Mouse (Mus musculus) MEL-GATA-1-ER (cell line): ENCODE results near the gene Mettl2.
A peak's percentile ranks its signal among the peaks of the same experiment; 100 is the strongest.

ENCODE experiments used
- DNase-seq: peaks from one replicate; pipeline ENCODE4 v3.0.0-alpha.2; 2012; ENCODE audit warnings: low read depth; ENCODE audit errors: extremely low read depth

The Mettl2 gene

DNA sequence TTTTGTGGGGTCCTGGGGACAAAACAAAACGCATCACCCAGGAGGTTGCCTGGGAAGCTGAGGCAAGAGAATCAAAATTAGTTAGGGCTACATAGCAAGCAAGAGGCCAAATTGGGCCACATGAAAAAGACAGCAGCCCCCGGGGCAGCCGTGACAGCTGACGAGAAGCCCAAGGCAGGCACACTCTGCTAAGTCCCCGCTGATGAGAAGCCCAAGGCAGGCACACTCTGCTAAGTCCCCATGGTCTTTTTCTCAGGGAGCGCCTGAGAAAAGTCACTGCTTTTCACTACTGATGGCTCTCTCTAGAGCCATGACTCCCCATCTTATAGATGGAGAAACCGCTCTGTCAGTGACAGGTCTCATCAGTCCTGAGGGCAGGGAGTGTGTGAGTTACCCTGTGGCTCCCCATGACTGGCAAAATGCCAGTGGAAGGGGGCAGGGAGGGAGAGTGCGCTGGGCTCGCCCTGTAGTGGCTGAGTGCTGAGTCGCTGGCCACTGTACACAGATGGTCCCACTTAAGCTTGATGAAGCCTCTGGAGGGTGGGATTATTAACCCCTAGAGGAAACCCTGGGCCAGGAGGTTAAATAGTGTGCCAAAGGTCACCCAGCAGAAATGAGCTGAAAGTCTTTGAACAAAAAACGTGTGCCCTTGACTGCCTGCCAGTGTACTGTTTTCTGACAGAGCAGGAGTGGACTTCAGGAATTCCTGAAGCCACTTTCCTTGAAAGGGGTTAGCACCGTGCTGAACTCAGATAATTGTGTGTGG lies 27.0 kb downstream of the Mettl2 start:
- DNase-seq = no peak

GRCm38 (mm10) chr11:105155915-105156314 lies 29.7 kb downstream of the Mettl2 start:
- no peak for DNase-seq

DNA sequence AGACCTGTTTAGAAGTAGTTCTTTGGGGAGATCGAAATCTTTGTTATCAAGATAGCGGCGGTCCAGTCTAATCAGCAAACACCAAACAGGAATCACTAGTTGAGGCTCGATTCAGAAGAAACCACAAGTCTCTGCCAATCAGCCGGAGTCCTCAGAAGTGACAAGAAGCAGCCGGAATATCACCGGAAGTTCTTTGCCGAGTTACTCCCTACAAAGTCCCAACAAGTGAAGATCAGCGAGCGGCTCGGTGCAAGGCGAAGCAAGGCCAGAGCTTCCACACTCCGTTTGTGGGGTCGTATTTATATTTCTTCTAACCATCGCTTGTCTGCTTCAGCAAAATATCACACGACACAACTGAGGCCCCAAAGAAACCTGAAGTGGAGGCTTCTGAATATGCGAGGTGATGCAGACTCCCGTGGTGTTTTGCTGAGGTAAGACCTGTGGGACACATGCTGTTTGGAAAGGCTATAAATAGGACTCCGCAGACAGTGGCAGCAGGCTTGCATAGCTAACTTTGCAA lies 30.6 kb downstream of the Mettl2 start:
- DNase-seq = peak; percentile 49

DNA sequence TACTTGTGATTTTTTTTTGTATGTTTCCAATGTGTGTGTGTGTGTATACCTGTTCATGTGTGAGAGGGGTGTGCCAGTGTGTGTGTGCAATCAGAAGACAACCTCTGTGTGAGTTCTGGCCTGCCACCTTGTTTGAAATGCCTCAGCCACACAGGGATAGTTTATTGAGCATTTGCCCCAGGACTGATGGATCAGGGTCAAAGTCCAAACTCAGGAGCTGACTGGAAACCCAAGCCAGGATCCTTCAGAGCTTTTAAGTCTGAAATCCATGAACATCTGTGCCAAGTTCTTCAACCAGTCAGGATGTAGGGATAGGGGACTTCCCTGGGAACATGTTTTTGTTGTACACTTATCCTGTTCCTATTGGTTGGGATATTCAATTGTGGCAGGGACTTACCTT lies 31.8 kb downstream of the Mettl2 start:
- no peak for DNase-seq

GRCm38 (mm10) chr11:105159673-105160360 lies 33.6 kb downstream of the Mettl2 start:
- DNase-seq = no peak

DNA sequence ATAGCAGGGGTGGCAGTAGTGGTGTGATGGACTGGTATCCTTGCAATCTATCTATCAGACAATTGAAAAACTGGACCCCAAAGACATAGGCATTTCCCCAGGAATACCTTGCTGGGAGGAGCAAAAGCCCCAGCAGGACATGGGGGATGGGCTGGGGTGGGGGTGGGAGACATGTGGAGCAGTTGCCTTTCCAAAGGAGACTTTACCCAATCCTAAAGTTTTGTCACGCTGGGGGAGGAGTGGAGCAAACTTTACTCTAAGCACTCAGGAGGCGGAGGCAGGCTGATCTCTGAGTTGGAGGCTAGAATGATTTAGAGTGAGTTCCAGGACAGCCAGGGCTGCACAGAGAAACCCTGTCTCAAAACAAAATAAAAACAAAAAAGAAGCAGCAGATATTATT lies 35.2 kb downstream of the Mettl2 start:
- DNase-seq = no peak

DNA sequence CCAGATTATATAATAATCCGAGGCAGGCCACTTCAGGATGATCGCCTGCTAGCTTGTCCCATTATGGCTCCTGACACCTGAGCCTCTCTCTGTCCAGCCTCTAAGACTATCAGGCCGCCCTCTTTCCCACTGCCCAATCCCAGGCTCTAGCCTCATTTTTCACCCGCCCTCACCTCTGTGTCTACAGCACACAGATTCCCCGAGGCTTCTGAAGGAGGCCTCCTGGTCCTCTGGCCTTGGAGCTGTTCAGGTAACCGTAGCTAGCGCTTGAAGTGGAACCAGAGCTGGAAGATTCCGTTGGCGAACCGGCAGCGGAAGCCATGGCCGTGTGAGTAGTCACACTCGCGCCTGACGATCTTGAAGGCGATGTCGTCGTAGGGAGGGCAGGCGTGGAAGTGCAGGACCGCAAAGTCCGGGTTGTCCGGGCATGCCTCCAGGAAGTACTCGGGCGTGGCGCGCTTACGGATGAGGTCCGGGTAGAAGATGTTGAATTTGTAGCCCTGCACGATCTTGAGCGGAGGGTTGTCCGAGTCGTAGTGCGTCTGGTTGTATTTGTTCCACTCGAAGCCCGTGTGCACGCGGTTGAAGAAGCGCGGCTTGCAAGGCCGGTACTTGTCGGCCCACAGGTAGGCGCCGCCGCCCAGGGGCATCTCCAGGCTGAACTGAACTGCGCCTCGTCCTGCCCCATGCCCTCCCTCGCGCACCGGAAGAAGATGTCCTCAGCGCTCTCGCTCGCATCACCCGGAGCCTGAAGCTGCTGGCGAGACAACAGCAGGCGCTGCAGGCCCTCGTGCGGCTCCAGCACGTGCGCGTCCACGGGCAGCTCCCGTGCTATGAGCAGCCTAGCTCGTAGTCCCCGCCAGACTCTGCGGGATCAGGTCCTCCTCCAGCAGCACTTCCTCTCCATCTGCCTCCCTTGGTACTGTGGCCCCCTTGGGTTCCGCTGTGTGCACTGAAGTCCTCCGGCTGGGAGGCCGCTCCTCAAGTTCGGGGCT lies 38.6 kb downstream of the Mettl2 start:
- no peak for DNase-seq

GRCm38 (mm10) chr11:105166780-105167179 lies 40.6 kb downstream of the Mettl2 start:
- DNase-seq = no peak

GRCm38 (mm10) chr11:105178516-105178915 lies 52.3 kb downstream of the Mettl2 start, which contains the start of gene Tlk2:
Tlk2 (plus strand) TSS chr11:105178807.
- DNase-seq = no peak

DNA sequence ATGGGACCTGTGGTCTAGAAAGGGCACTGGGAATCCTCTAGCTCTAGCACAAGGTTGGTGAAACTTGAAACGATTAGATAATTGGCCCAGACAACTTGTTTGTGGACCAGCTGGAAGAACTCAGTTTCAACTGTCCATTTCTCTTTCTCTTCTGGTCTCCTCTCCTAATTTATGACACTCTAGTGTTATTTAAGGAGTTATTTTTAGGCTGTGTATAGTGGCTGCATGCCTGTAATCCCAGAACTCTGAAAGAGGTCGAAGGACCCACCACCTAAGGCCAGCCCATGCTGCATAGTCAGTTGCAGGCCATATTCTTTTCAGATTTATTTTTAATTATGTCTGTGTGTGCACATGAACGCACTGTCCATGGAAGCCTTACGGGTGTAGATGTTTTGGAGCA lies 53.3 kb downstream of the Mettl2 start:
- no peak for DNase-seq

- DNase-seq = no peak
Observed at GRCm38 (mm10) chr11:105180471-105181091, 54.4 kb downstream of the Mettl2 start.

- peak; percentile 62 for DNase-seq
Observed at GRCm38 (mm10) chr11:105181126-105181637, 55.0 kb downstream of the Mettl2 start.

- DNase-seq = no peak
Observed at GRCm38 (mm10) chr11:105181689-105182460, 55.6 kb downstream of the Mettl2 start.

DNA sequence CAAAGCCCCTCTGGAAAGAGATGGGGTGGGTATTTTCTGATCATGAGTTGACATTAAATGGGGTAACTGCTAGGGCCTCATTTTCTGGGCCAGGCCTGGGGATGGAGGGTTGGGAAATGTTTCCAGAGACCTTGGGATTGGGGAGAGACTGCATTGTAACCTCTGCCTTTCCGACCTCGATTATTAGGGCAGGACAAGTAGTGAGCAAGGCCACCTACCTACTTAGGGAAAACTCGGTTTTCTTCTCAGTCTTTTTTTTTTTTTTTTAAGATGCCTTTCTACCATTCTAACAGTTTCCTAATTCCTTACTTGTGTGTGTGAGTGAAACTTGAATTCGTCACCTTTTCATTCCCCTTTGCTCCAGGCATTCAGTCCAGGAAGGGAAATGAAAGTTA lies 56.2 kb downstream of the Mettl2 start:
- no peak for DNase-seq

- no peak for DNase-seq
Observed at GRCm38 (mm10) chr11:105184678-105185077, 58.5 kb downstream of the Mettl2 start.
